Mouse (Mus musculus): ENCODE measurements around the gene Mapk9.

The Mapk9 gene

DNA sequence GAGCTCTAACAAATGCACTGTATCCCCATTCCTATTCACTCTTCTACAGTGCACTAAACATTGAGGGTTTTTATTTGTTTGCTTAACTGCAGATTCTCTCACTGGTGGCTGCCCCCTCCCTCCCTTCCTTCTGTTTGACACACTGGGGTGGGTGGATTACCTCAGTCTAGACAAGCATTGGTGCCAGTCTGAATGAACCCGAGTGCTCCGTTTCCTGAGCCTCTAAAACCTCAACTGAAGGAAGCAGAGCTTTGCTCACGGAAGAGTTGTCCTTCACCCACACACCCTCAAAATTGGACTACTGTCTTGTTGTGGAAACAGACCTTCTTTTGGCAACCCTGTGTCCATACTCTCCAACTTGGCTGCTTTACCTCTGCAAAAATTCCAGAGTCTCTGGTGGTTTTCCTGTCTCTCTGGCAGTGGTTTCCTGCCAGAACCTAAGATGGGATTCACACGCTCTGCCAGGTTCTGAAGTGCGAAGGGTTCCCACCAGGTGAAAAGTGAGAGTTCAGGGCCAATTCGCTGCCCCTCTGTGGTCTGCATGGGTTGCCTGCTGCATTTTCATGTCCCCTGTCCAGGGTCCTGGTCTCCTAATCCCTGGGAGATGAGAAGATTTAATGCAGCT is 49.5 kb downstream of the Mapk9 start:
- DNase-seq: no peak

DNA sequence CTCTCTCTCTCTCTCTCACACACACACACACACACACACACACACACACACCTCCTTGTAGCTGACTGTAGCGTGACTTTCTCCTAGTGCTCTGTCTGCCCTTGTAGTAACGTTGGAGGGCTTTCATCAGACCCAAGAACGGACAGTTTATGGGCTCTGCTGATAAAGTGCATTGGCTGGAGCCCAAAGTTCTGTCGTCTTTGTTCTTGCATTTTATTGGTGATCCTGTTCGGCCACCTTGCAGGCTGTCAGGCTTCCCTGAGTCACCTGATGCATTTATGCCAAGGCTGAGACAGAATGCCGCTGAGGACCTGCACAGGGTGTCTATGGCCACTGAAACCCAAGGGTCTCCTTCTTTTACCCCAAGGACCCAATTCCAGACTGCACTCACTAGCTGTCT is 53.5 kb downstream of the Mapk9 start:
- no peak for DNase-seq

DNA sequence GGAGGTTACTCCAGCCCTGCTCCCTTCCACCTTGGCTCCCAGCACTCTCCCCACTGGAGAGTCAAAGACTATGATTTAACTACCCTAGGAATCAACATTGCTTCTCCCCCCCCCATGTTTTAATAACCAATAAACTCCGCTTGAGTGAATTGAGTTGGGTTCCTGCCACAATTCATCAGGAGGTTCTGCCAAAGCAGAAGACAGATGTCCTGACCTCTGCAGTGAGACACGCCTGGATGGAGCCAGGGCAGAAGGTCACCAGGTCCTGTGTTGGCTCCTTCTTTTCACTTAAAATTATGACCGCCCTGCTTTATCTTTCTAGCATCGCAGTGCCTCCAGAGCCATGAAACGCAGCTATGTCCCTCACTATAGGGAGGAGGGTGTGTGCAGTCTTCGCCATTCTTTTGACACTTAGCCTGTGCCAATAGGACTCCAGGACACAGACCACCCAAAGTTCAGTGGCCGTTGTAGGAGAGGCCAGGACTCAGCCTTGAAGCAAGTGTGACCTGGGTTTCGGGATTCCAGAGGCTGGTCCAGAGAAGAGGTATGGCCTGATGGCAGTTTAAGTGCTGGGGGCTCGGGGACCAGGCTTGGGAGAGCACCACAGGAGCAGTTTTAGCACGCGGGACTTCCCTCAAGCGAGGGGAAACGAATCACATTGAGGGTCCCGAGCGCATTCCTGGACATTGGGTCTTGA is 54.6 kb downstream of the Mapk9 start:
- DNase-seq: no peak

DNA sequence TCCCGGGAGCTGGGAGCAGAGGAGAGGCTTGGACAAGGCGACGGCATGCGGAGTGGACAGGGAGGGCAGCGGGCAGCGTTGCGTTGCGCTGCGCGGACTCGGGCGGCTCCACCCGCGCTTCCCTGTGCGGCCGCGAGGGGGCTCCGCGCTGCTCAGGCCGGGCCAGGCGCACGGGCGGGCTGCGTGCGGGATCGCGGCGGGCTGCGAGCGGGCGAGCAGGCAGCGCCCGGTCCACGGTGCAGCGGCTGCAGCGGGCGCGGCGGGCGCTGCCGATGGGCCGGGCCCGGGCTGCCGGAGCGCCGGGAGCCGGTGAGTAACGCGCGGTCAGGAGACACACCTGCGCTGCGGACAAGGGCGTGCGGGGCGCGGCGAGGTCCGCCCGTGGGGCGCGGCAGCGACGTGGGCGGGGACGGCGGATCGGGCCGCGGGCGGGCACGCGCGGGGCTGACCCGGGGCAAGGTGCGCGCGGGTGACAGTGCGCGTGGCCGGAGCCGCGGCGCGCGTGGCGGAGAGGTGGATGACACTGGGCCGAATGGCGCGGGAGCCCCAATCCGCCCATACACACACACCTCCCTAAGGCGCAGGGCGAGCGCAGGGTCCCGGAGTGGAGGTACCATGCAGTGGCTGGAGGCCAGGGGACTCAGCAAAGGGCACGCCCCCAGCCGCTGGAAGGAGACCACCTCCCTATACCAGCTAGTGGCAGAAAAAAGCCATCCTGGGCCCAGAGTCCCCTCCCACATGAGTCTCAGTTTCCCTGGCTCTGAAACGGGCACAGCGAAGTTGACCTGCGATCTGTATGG is 55.3 kb downstream of the Mapk9 start, which contains the start of gene Rasgef1c:
Gene Rasgef1c (plus strand): TSS at position 177 of the 800 bp plus-strand sequence.
- DNase-seq: peak; percentile 73

DNA sequence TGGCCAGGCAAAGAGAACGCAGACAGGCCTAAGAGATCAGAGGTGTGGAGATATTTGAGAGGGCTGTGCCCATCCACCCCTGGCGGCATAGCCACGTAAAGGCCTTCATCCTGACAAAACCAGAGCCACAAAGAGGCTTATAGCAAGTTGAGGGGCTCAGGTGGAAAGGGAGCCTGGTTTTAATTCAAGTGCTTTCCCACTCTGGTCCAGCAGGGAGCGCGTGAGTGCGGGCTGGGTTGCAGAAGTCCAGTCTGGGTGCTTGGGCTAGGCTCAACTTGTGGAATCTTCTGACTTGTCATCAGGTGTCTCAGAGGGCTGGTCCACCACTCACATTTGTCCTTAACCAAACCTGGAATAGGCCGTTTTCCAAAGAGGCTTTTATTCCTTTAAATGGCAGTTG is 56.8 kb downstream of the Mapk9 start:
- peak; percentile 78 for DNase-seq

DNA sequence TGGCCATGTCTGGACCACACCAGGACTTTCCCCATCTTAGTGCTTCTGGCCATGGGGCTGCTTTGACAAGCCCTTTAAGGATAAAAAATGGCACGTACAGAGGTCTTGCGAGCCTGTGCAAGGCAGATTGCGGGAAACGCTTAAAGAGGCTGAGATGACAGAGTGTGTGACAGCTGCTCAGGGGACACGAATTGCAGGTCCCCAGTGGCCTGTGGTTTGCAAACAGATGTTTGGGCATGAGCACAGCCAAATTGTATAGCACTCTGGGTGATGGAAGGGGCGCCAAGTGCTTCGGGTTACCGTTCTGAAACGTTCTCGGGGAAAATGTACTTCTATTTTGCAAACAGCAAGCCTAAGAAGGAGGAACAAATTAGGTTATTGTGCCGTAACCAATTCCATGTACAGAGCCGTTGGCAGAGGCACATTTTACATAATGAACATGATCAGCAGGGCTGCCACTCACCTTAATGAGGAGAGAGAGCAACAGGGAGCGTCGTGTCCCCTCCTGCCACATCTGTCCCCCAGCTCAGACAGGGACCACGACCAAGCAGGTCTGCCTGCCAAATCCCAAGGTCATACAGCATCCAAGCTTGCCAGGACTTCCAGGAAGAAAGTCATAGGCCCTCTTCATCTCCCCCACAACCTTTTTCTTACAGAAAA is 72.1 kb downstream of the Mapk9 start:
- no peak for DNase-seq

DNA sequence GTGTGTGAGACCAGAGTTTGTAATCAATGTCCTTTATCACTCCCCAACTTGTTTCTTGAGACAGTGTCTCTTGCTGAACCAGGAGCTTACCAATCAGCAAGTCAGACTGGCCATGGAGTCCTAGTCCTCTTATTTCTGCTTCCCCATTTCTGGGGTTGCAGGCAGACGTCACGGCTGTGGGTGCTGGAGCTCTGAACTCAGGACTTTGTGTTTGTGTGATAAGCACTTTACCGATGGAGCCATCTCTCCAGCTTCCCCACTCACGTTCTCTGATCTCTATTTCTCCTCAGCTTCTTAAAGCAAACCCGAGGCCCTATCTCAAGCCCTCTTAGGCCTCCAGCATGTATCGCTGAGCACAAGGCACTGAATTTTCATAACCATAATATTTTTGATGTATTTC is 72.8 kb downstream of the Mapk9 start:
- DNase-seq: no peak

DNA sequence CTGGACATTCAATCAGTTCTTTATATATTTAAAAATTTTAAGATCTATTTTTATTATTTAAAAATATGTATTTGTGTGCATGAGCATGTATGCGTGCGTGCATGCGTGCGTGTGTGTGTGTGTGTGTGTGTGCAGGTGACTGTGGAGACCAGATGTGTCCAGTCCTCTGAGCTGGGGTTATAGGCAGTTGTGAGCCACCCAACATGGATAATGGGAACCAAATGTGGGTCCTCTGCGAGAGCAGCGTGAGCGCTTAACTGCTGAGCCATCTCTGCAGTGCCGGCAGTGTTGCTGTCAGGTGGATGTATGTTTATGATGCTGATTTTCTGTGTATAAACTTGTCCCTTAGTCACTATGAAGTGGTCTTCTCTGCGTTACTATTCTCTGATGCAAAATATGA is 77.0 kb downstream of the Mapk9 start:
- DNase-seq: no peak

DNA sequence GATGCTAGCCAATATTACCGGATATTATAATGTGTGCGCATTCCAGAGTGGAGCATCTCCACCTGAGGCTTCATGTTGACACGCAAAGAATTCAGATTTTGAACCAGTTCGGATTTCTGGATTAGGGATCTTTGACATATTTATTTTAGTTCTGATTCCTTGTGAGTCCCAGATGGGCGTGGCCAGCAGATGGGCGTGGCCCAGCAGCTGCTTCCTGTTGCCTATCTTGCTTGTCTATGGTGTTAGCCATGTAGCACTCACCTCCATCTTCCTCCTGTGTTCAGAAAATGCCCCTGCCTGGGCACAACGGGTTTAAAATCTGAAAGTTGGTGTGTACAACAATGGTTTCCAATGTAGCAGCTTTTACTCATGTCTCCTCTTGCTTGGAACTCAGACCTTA is 79.6 kb downstream of the Mapk9 start:
- DNase-seq: no peak

DNA sequence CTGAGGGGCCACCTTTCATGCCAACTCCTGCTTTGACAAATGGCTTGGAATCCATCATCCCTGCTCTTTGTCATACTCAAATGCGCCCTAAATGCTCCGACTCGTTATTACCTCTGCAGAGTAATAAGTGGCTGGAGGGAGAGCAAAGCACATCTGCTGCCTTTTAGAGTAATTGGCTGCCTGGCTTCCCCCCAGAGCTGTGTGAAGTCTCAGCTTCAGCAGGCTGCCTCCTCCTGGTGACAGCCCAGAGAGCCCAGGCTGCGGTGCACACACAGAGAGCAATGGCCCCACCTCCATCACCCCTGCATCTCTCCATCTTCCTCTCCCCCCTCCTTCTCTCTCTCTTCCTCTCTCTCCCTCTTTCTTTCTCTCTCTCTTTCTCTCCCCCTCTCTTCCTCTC is 80.6 kb downstream of the Mapk9 start:
- no peak for DNase-seq

DNA sequence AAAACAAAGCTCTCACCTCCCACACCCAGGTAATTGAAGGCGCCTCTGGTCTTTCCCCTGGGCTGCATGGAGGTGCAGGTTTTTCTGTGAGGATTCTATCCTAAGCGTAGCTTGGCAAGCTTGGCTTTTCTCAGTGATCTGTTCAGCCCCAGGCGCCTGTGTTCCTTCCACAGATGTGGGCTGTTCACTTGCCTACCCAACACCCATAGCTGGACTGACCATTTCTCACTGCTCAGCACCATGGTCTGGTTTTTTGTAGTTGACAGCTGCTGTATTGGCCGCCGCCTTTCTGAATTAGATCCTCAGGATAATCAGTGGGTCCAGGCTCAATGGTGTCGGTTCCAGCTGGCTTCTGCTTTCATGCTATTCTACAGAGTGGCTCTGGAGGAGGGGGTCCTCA is 81.1 kb downstream of the Mapk9 start:
- peak; percentile 29 for DNase-seq

DNA sequence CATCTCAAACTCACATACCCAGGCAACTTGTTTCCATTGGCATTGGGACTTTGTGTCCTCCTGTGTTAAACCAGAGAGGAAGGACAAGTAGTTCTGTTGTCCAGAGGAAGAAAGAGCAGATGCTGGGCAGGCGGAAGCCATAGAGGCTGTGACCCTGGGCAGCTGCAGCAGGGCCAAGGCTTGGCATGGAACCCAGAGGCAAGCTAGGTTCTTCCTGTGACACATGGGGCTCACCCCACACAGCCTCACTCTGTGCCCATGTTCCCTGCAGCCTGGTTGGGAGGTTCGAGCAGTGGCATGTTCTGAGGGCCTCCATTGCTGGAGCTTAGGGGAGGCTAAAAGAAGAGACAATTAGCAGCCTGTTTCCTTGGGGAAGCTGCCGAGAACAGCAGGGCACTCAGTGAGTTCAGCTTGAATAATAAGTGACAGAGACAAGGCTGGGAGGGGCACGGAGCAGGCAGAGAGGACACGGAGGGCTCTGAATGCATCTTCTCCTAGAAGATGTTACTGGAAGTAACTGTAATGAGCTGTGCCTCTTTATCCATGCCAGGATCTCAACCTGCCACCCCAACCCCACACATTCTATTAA is 84.6 kb downstream of the Mapk9 start:
- DNase-seq: peak; percentile 14

DNA sequence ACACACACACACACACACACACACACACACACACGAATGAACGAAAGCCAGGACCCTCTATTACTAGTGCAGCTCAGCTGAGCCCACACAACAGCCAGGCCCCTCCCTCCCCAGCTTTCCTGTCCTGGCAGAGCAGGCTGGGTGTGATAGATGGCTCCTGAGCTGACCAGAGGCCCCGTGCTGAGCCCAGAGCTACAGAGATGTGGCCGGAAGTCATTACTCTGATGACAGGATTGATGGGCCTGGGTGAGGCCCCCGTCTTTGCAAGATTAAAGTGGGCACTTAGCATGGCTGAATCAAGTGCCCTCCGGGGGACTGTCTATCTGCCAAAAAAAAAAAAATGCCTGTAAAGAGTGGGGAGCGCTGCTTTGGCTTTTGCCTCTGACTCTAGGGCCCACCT is 85.3 kb downstream of the Mapk9 start:
- DNase-seq: peak; percentile 20

DNA sequence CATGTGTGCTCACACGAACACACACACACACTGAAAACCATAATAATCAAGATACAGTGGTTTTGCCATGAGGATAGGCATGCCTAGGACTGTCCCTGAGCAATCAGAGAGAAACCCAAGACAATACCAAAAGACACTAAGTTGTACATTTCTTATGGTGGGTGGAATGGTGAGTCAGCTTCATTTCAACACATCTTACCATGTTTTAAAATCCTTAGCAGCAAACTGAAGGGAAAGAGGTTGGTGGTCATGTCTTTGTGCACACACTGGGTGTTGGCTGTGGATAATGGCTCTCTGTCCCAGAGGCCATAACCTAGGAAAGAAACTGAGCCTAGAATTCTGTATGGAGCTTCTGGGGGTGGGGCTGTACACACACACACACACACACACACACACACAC is 87.3 kb downstream of the Mapk9 start:
- DNase-seq: no peak

DNA sequence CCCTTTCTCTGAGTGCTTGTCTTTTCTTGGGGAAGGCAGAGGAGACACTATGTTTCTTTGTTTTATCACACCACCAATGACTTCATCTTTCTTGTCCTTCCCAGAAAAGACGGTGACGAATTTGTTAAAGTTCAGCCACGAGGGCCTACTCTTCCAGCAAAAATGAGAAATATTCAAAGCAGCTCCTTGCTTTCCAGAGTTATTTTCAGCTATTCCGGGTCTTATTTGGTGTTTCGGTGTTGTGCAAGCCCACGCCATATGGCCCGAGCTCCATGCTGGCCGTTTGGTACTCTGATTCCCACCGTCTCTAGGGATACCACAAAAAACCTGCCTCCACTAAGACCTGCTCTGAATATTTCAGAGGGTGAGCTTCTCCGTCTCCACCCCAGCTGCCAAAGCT is 87.8 kb downstream of the Mapk9 start:
- DNase-seq: peak; percentile 22

Data from lung, postnatal 10 days (tissue).